Mouse (Mus musculus): Measurements from ENCODE around the gene Cs.

GRCm38 (mm10) chr10:128376455-128377211 is 39.1 kb downstream of the Cs start, which contains the start of gene Ankrd52:
- no peak for TF ChIP-seq CTCF (conservative IDR thresholded peaks at IDR 0.05; ENCODE audit: low read length)
- no peak for TF ChIP-seq NANOG (IDR thresholded peaks at IDR 0.05; ENCODE audit: borderline replicate concordance, low read length)
